Mouse (Mus musculus) stomach, embryonic 14.5 days (tissue): ENCODE measurements around the gene Ros1. TPM values are rescaled to one million over a fixed set of nuclear protein-coding genes. Genes with fewer than 3 reads are reported as not detected.

Experiments
- ATAC-seq: fragments of 200-750 bp; cut with Nextera tagmentation; 2 replicates; pipeline ENCODE4 v1.8.0; 2017; ENCODE audit warnings: low read depth, moderate TSS enrichment; ENCODE audit not compliant: insufficient number of reproducible peaks, insufficient read depth, low FRiP score
- H3K27ac ChIP-seq: fragments of 300-500 bp; sonication (generic); 2 replicates; pipeline ENCODE4 v1.5.1; 2014; ENCODE audit warnings: mild to moderate bottlenecking, low read length, moderate library complexity, mixed read lengths
- H3K27me3 ChIP-seq: fragments of 300-500 bp; sonication (generic); 2 replicates; pipeline ENCODE4 v1.6.1; 2014; ENCODE audit warnings: low read length, control low read depth, mixed read lengths; ENCODE audit not compliant: control insufficient read depth, insufficient read depth
- H3K36me3 ChIP-seq: fragments of 300-500 bp; sonication (generic); 2 replicates; pipeline ENCODE4 v1.6.1; 2014; ENCODE audit warnings: mild to moderate bottlenecking, control low read depth, low read length, moderate library complexity, mixed read lengths; ENCODE audit not compliant: control insufficient read depth, insufficient read depth
- H3K4me1 ChIP-seq: fragments of 300-500 bp; sonication (generic); 2 replicates; pipeline ENCODE4 v1.6.1; 2014; ENCODE audit warnings: low read length, control low read depth, mixed read lengths; ENCODE audit not compliant: control insufficient read depth, insufficient read depth
- H3K4me2 ChIP-seq: fragments of 300-500 bp; sonication (generic); replicated peaks from 2 replicates; pipeline ENCODE4 v1.6.1; 2014; ENCODE audit warnings: low read depth, low read length, control low read depth
- H3K4me3 ChIP-seq: fragments of 300-500 bp; sonication (generic); 2 replicates; pipeline ENCODE4 v1.5.1; 2014; ENCODE audit warnings: low read depth, low read length, control low read depth
- H3K9ac ChIP-seq: fragments of 300-500 bp; sonication (generic); replicated peaks from 2 replicates; pipeline ENCODE4 v1.6.1; 2014; ENCODE audit warnings: low read depth, mild to moderate bottlenecking, control low read depth, low read length, moderate library complexity, mixed read lengths
- H3K9me3 ChIP-seq: fragments of 300-500 bp; sonication (generic); 2 replicates; pipeline ENCODE4 v1.6.1; 2016; ENCODE audit warnings: low read depth, low read length, control low read depth; ENCODE audit not compliant: control insufficient read depth
- WGBS: fragments of 180-500 bp; shearing (Covaris S2); extraction: QIAGEN DNeasy Blood & Tissue Kit; methylation state at CpG from one replicate; pipeline ENCODE4 v1.1.7; 2014; 5-methylcytosine and 5-hydroxymethylcytosine counted together
- polyA plus RNA-seq: library from polyadenylated mRNA; unstranded; fragments of >200 nt; fragmentation: Nextera tagmentation; extraction: Ambion mirVana; gene quantifications from 2 replicates; pipeline ENCODE4 v1.2.1, GENCODE M21; 2014

The Ros1 gene
- polyA plus RNA-seq, 1 experiment from 2014 or later, result 0.25 TPM

DNA sequence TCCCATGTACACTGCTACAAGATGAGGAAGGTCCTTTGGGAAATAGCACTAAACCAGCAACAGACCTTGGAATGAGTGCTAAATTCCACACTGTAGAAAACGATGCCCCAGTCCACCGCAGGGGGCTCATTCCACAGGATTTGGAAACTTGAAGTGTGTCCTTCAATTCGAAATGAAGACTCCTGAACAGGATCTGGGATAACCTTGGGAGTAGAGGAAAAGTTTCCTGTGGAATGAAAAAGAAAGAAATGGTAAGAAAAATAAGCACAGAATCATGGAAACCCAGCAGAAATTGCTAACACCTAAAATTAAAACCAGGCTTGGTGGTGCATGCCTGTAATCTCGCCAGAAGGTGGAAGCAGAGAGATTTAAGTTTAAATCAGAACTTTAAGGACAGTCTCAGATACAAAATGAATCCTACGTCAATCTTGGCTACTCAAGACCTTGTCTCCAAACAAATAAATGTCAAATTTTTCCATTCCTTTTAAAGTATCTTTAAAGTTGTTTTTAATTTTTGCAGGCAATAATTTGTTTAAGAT is 66.1 kb downstream of the Ros1 start:
- Histone ChIP-seq H3K9ac (no peak overlapping the region), H3K27me3 (no peaks in the 10 kb centered on the region), H3K4me2 (no peak overlapping the region), H3K27ac (no peak overlapping the region), H3K36me3 (no peaks in the 10 kb centered on the region), H3K4me1 (no peaks in the 10 kb centered on the region), H3K4me3 (no peak overlapping the region), H3K9me3 (no peaks in the 10 kb centered on the region)
- no peak for ATAC-seq
- WGBS, result 53% methylated on average over 5 of the region's 5 CpGs

DNA sequence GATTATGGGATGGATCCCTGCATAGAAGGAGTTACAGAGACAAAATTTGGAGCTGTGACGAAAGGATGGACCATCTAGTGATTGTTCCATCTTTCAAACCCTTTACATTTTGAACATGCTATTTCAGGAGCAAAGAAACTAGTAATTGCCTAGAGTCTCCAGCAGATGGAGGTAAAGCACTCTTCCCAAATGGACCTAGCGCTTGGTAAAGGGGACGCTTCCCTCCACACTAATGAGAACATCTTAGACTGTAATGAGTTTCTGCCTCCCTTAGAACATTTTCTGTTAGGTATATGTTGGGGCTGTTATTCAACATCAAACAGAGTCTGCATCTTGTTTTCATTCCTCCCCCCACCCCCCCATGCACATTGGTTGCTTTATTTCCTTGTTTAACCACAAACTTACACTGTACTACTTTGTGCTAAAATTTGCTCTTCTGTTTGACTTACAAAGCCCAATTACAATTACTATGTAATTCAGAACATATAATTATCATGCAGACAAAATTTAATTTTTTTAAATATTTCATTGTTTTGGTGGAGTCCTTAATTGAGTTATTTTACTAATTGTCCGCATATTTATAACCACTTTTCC is 88.8 kb downstream of the Ros1 start:
- H3K27ac ChIP-seq, result no peak overlapping the region
- WGBS, result 37% methylated on average over 4 of the region's 4 CpGs
- H3K4me3 ChIP-seq, result no peak overlapping the region
- no peaks in the 10 kb centered on the region for H3K27me3 ChIP-seq
- H3K9me3 ChIP-seq, result no peaks in the 10 kb centered on the region
- H3K36me3 ChIP-seq, result no peaks in the 10 kb centered on the region
- no peak for ATAC-seq
- H3K4me2 ChIP-seq, result no peak overlapping the region
- no peak overlapping the region for H3K9ac ChIP-seq
- H3K4me1 ChIP-seq, result no peaks in the 10 kb centered on the region

DNA sequence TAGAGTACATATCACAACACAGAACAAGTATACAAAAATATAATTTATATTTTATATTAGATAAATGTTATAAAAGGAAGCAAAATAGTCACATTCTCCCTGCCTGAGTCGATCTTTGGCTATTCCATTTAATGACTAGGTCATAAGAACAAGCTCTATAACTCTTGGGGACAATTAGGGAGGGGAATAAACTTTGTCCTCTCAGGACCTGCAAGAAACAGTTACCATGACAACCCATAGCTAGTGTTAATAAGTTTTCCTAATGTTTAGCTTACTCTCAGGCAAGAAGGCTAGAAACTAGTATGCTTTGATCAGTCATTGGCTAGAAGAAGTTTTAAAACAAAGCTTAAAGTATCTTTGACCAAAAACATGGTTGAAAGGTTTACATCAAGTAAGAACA is 93.8 kb downstream of the Ros1 start:
- no peak for ATAC-seq
- H3K36me3 ChIP-seq, result no peaks in the 10 kb centered on the region
- H3K4me1 ChIP-seq, result no peaks in the 10 kb centered on the region
- no peaks in the 10 kb centered on the region for H3K27me3 ChIP-seq
- H3K4me3 ChIP-seq, result no peak overlapping the region
- H3K9me3 ChIP-seq, result no peaks in the 10 kb centered on the region
- H3K9ac ChIP-seq, result no peak overlapping the region
- no peak overlapping the region for H3K27ac ChIP-seq
- H3K4me2 ChIP-seq, result no peak overlapping the region
- WGBS, result 57% methylated on average over 1 of the region's 1 CpGs

DNA sequence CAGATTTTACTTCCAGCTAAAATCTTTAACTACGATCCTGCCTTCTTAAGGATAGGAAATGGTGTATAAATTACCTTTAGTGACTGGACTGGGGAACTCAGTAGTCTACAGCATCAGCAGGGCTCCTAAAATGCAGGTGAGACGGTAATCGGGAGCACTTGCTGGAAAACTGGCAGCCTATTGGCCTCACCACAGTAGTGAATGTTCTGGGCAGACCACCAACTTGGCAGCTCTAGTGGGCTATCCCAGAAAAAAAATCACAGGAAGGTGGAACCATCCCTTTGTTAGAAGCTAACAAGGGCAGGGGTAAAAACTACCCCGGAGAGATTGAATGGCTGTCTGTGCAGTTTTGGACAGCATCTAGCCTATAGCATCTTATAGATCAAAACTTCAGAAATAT is 102.9 kb downstream of the Ros1 start:
- no peak for ATAC-seq
- Histone ChIP-seq H3K9me3 (no peaks in the 10 kb centered on the region), H3K4me3 (no peak overlapping the region), H3K9ac (no peak overlapping the region), H3K27ac (no peak overlapping the region), H3K4me1 (no peaks in the 10 kb centered on the region), H3K4me2 (no peak overlapping the region), H3K36me3 (no peaks in the 10 kb centered on the region), H3K27me3 (no peaks in the 10 kb centered on the region)
- WGBS, result 86% methylated on average over 4 of the region's 4 CpGs

DNA sequence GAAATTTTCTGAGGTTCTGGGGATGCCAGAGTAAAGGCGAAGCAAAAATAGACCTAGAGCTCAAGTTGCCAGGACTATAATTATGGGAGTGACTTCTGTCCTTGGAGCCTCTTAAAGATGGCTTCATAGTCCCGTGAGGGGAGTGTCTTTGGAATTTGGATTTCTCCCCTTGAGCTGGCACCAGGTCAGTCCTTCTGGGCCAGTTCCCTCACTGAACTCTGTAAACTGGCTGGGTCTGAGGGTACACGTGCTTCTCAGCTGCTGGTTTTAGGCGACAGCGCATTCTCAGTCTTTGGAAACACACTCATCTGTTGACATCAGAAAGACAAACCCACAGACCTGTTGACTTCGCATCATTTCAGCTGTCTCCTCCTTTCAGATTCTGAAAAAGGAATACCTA is 108.4 kb downstream of the Ros1 start:
- Histone ChIP-seq H3K27me3 (no peaks in the 10 kb centered on the region), H3K36me3 (no peaks in the 10 kb centered on the region), H3K4me1 (no peaks in the 10 kb centered on the region), H3K4me2 (no peak overlapping the region), H3K9ac (no peak overlapping the region), H3K27ac (no peak overlapping the region), H3K4me3 (no peak overlapping the region), H3K9me3 (no peaks in the 10 kb centered on the region)
- ATAC-seq, result no peak
- 84% methylated on average over 6 of the region's 6 CpGs for whole genome bisulfite sequencing

DNA sequence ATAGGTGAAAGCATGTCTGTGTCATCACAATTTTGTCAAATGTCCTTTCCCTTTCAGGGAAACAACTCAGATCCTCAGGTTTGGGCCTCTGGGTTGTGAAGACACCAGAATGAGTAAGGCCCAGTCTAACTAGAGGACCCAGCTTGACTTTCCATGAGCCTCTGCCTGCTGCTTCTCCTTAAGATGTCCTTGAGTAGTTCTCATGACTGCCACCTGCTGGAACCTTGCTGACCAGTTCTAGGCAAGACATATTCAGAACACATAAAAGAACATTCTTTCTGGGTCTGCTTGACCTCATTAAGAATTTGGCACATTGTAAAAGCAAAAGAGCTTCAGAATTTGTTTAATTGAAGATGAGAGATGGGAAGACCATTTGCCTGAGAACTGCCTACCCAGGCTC is 122.6 kb downstream of the Ros1 start:
- no peaks in the 10 kb centered on the region for H3K36me3 ChIP-seq
- no peaks in the 10 kb centered on the region for H3K9me3 ChIP-seq
- no peak overlapping the region for H3K9ac ChIP-seq
- H3K27ac ChIP-seq, result no peak overlapping the region
- H3K4me3 ChIP-seq, result no peak overlapping the region
- H3K4me2 ChIP-seq, result no peak overlapping the region
- no peaks in the 10 kb centered on the region for H3K4me1 ChIP-seq
- ATAC-seq, result peak; percentile 72; the same call in 1 of the 2 replicates
- H3K27me3 ChIP-seq, result no peaks in the 10 kb centered on the region

DNA sequence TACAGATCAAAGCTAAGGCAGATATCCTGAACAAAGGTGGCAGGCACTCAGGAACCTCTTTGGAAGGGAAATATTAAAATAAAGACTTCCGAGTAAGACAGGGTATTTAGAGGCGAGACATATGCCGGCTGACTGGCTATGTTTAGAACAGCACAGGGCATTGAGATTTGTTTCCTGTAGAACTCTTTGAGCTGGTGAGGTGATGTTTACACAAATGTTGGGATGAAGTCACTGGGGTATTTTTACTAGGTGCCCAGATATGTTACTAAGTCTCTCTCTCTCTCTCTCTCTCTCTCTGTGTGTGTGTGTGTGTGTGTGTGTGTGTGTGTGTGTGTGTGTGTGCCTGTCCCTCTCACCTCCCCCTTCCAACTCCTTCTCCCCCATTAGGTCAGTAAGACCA is 146.8 kb downstream of the Ros1 start:
- H3K36me3 ChIP-seq, result no peaks in the 10 kb centered on the region
- no peak for ATAC-seq
- no peak overlapping the region for H3K4me2 ChIP-seq
- H3K27me3 ChIP-seq, result no peaks in the 10 kb centered on the region
- 45% methylated on average over 3 of the region's 3 CpGs for WGBS
- H3K4me1 ChIP-seq, result no peaks in the 10 kb centered on the region
- H3K27ac ChIP-seq, result no peak overlapping the region
- H3K4me3 ChIP-seq, result no peak overlapping the region
- H3K9ac ChIP-seq, result no peak overlapping the region
- H3K9me3 ChIP-seq, result no peaks in the 10 kb centered on the region

DNA sequence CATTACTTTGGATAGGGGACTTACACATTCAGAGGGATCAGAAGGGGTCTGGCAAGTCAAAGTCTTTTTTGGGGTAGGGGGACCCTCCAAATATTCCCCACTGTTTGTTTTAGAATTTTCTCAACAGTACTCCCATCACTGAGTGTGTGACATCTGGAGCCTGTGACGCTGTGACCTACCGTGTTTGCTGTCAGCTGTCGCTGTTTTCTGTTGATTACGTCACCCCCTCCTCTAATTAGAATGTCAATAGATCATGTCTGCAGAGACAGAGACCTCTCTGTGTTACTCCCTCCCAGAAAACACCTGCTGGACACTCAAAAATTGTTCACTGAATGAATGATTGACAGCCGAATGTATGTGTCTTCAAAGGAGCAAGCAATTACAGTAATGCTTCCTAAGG is 152.0 kb downstream of the Ros1 start:
- Histone ChIP-seq H3K4me3 (no peak overlapping the region), H3K27ac (no peak overlapping the region), H3K4me1 (no peaks in the 10 kb centered on the region), H3K9me3 (no peaks in the 10 kb centered on the region), H3K27me3 (no peaks in the 10 kb centered on the region), H3K36me3 (no peaks in the 10 kb centered on the region), H3K4me2 (no peak overlapping the region), H3K9ac (no peak overlapping the region)
- WGBS, result 73% methylated on average over 5 of the region's 5 CpGs
- ATAC-seq, result no peak

DNA sequence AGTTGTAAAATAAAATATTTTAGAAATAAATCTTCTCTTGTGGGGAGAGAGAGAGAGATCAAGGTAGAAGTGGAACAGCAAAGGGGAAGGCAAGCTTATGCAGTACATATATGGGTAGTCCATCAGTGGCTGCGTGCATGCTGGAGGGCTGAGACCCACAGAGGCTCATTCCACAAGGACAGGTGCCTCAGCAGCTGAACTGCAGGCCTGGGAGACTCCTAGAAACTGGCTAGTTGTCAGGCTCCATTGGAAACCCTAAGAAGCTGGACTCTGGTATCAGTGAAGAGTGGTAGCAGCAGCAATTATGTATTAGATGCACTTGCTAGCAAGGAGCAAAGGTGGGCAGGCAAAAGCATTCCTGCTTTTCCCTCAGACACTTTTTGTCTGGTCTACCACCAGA is 155.7 kb downstream of the Ros1 start:
- 78% methylated on average over 1 of the region's 1 CpGs for WGBS

More for the DNA sequence above, 155.7 kb downstream of the Ros1 start:
- H3K27me3 ChIP-seq, result no peaks in the 10 kb centered on the region
- no peaks in the 10 kb centered on the region for H3K4me1 ChIP-seq
- no peak overlapping the region for H3K4me3 ChIP-seq
- no peaks in the 10 kb centered on the region for H3K9me3 ChIP-seq
- H3K36me3 ChIP-seq, result no peaks in the 10 kb centered on the region
- no peak overlapping the region for H3K27ac ChIP-seq
- no peak for ATAC-seq
- H3K9ac ChIP-seq, result no peak overlapping the region
- H3K4me2 ChIP-seq, result no peak overlapping the region
